Mouse (Mus musculus) spleen, adult 2 months (tissue): ENCODE results near the gene Gm49630.
"Not testable (repeated sequence)": the region's sequence is repeated elsewhere in the genome, so short reads cannot be mapped to it uniquely, and the experiment has no call there.

Experiments used
- CTCF ChIP-seq: fragments of 200-500 bp; IDR thresholded peaks from 2 replicates; pipeline ENCODE4 v1.5.1; 2011; ENCODE audit warnings: mild to moderate bottlenecking, inconsistent platforms; ENCODE audit not compliant: insufficient read depth, insufficient read length, insufficient replicate concordance; ENCODE audit errors: extremely low read depth
- POLR2A ChIP-seq: fragments of 200-500 bp; IDR thresholded peaks from 2 replicates; pipeline ENCODE4 v1.6.1; 2011; ENCODE audit warnings: low read depth, low read length, inconsistent platforms

GRCm38 (mm10) chr17:7395116-7395515 is 23.3 kb upstream of the Gm49630 start:
- not testable (repeated sequence) for TF ChIP-seq CTCF, POLR2A
